Mouse (Mus musculus): ENCODE data around the gene Heatr5a. TPM values are rescaled to one million over a fixed set of nuclear protein-coding genes. Genes with fewer than 3 reads are reported as not detected.

The Heatr5a gene
- polyA plus RNA-seq, 1 experiment from 2014 or later: 5.2 TPM

DNA sequence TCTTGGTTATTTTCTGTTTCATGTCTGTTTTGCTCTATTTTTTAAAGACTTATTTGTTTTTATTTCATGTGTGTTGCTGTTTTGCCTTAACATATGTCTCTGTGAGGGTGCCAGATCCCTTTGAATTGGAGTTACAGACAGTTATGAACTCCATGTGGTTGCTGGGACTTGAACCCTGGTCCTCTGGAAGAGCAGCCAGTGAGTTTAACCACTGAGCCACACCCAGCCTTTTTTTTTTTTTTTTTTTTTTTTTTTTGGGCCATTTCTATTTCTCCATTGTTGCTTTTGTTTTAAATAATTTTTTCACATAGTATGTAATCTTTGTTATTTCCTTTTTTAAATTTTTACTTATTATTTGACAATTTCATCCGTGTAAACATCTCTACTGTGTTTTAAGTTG, 131.3 kb downstream of the Heatr5a start:
- Histone ChIP-seq H3K4me3 (ENCODE audit: low read depth, low read length) (no peak overlapping the region), H3K27ac (ENCODE audit: low read length) (peak overlapping the region; percentile 37; the same call in 1 of the 2 replicates), H3K27me3 (ENCODE audit: control insufficient read depth, insufficient read depth, low read depth, low read length) (no peaks in the 10 kb centered on the region), H3K4me2 (ENCODE audit: low read depth, low read length) (no peak overlapping the region), H3K4me1 (ENCODE audit: control insufficient read depth, low read depth, low read length) (peaks cover 35% of the 10 kb centered on the region), H3K9me3 (replicated peaks; ENCODE audit: control insufficient read depth, low read length) (no peaks in the 10 kb centered on the region), H3K9ac (ENCODE audit: low read depth, low read length) (no peak overlapping the region), H3K36me3 (ENCODE audit: control insufficient read depth, insufficient read depth) (no peaks in the 10 kb centered on the region)
- no peak for ATAC-seq (ENCODE audit: low read depth)
- 80% methylated on average over 1 of the region's 1 CpGs for WGBS (ENCODE audit: insufficient replicate concordance)

DNA sequence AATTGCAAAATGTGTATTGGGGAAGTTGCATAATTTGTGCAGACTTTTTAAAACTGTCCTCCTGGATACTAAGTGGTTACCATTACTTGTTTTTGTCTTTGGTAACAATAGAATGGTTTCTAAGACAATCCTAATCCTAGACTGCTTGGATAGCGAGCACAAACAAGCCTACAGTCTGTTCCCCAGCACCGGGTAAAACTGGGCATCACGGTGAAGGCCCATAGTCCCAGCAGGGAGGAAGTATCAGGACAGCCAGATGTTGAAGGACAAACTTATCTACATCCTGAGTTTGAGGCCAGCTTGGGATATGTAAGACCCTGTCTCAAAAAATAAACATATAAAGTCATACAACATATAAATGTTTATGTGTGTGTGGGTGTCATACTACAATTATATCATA, 135.9 kb downstream of the Heatr5a start:
- 18% methylated on average over 3 of the region's 3 CpGs for WGBS (ENCODE audit: insufficient replicate concordance)
- ATAC-seq (ENCODE audit: low read depth): no peak; the same call in 1 of the 2 replicates
- Histone ChIP-seq H3K9ac (ENCODE audit: low read depth, low read length) (no peak overlapping the region), H3K27me3 (ENCODE audit: control insufficient read depth, insufficient read depth, low read depth, low read length) (no peaks in the 10 kb centered on the region), H3K36me3 (ENCODE audit: control insufficient read depth, insufficient read depth) (no peaks in the 10 kb centered on the region), H3K9me3 (replicated peaks; ENCODE audit: control insufficient read depth, low read length) (no peaks in the 10 kb centered on the region), H3K4me3 (ENCODE audit: low read depth, low read length) (no peak overlapping the region), H3K4me2 (ENCODE audit: low read depth, low read length) (no peak overlapping the region), H3K4me1 (ENCODE audit: control insufficient read depth, low read depth, low read length) (peaks cover 15% of the 10 kb centered on the region), H3K27ac (ENCODE audit: low read length) (no peak overlapping the region; the same call in 1 of the 2 replicates)

DNA sequence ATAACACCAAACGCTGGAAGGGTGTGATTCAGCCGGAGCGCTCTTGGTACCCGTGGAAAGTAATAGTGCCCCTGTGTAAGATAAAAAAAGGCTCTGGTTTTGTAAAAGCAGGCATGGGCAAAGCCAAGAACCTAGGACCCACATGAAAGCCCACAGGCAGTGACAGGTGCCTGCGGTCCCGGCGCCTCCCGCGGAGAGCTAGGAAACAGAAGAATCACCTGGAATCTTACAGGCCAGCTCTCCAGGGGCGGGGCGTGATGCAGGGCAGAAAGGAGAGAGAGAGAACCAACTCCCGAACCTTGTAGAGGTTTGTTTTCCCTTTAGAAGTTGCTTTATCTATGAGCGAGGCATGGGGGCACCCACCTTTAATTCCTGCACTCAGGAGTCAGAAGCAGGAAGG, 139.2 kb downstream of the Heatr5a start:
- Histone ChIP-seq H3K4me3 (ENCODE audit: low read depth, low read length) (no peak overlapping the region; the same call in 1 of the 2 replicates), H3K9ac (ENCODE audit: low read depth, low read length) (no peak overlapping the region), H3K27me3 (ENCODE audit: control insufficient read depth, insufficient read depth, low read depth, low read length) (no peaks in the 10 kb centered on the region), H3K36me3 (ENCODE audit: control insufficient read depth, insufficient read depth) (peaks cover 3% of the 10 kb centered on the region; the same call in 1 of the 2 replicates), H3K27ac (ENCODE audit: low read length) (peak overlapping the region; percentile 100; the same call in 1 of the 2 replicates), H3K9me3 (replicated peaks; ENCODE audit: control insufficient read depth, low read length) (no peaks in the 10 kb centered on the region), H3K4me2 (ENCODE audit: low read depth, low read length) (peak overlapping the region; percentile 80), H3K4me1 (ENCODE audit: control insufficient read depth, low read depth, low read length) (peaks cover 22% of the 10 kb centered on the region)
- ATAC-seq (ENCODE audit: low read depth): no peak
- 79% methylated on average over 13 of the region's 13 CpGs for WGBS (ENCODE audit: insufficient replicate concordance)

DNA sequence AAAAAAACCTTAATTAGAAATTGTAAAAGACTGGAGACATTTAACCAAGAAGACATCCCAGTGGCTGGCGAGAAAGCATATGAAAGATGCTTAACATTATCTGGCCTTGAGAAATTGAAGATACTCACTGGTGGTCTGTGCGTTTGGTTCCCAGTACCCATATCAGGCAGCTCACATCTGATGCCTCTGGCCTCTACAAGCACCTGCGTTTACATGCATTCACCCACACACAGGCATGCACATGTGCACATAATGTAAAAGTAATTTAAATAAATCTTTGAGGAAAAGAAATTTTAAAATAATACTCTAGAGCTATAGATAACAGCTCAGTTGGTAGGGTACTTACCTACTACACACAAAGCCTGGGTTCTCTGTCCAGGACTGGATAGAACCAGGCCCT, 139.8 kb downstream of the Heatr5a start:
- peak overlapping the region; percentile 80 for H3K4me2 ChIP-seq (ENCODE audit: low read depth, low read length)
- WGBS (ENCODE audit: insufficient replicate concordance): 38% methylated on average over 3 of the region's 3 CpGs
- no peak for ATAC-seq (ENCODE audit: low read depth)
- peak overlapping the region; percentile 95 for H3K4me3 ChIP-seq (ENCODE audit: low read depth, low read length)
- H3K4me1 ChIP-seq (ENCODE audit: control insufficient read depth, low read depth, low read length): peaks cover 22% of the 10 kb centered on the region
- no peaks in the 10 kb centered on the region for H3K27me3 ChIP-seq (ENCODE audit: control insufficient read depth, insufficient read depth, low read depth, low read length)
- H3K9me3 ChIP-seq (replicated peaks; ENCODE audit: control insufficient read depth, low read length): no peaks in the 10 kb centered on the region
- H3K27ac ChIP-seq (ENCODE audit: low read length): peak overlapping the region; percentile 100
- peaks cover 3% of the 10 kb centered on the region; the same call in 1 of the 2 replicates for H3K36me3 ChIP-seq (ENCODE audit: control insufficient read depth, insufficient read depth)
- peak overlapping the region; percentile 100 for H3K9ac ChIP-seq (ENCODE audit: low read depth, low read length)

DNA sequence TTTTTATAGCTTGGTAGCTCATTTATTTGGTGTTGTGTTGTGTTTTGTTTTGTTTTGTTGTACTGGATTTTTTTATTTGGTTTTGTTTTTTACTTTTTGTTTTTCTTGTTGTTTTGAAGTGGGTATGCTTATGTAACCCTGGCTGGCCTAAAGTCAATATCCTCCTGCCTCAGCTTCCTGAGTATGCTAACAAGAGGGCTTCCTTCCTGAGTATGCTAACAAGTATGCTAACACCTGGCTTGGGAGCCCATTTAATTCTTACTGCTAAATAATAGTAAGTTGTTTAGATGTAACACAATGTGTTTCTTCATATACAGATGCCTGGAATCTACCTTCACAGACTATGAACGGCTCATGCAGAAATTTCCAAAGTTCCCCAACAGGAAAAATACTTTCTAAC, 140.4 kb downstream of the Heatr5a start:
- 70% methylated on average over 1 of the region's 1 CpGs for WGBS (ENCODE audit: insufficient replicate concordance)
- H3K27ac ChIP-seq (ENCODE audit: low read length): peak overlapping the region; percentile 100
- no peak for ATAC-seq (ENCODE audit: low read depth)
- H3K27me3 ChIP-seq (ENCODE audit: control insufficient read depth, insufficient read depth, low read depth, low read length): no peaks in the 10 kb centered on the region
- H3K4me3 ChIP-seq (ENCODE audit: low read depth, low read length): peak overlapping the region; percentile 95
- H3K36me3 ChIP-seq (ENCODE audit: control insufficient read depth, insufficient read depth): peaks cover 6% of the 10 kb centered on the region
- H3K4me2 ChIP-seq (ENCODE audit: low read depth, low read length): peak overlapping the region; percentile 80
- peaks cover 25% of the 10 kb centered on the region for H3K4me1 ChIP-seq (ENCODE audit: control insufficient read depth, low read depth, low read length)
- H3K9ac ChIP-seq (ENCODE audit: low read depth, low read length): peak overlapping the region; percentile 100
- H3K9me3 ChIP-seq (replicated peaks; ENCODE audit: control insufficient read depth, low read length): no peaks in the 10 kb centered on the region

DNA sequence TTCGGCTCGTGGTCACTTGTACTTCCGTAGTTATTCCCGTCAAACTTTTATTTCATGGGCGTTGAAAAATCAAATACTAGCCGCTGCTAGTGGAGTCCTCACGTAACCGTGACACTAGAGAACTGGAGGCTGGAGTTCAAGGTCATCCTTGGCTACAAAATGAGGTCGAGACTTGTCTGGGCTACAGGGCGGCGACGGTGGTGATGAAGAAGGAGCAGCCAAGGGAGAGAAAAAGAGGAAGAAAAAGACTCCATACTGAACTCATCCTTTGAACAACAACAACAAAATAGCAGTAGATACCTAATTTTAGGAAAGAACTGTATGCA, 141.1 kb downstream of the Heatr5a start:
- H3K9ac ChIP-seq (ENCODE audit: low read depth, low read length): peak overlapping the region; percentile 100
- H3K27me3 ChIP-seq (ENCODE audit: control insufficient read depth, insufficient read depth, low read depth, low read length): no peaks in the 10 kb centered on the region
- H3K9me3 ChIP-seq (replicated peaks; ENCODE audit: control insufficient read depth, low read length): no peaks in the 10 kb centered on the region
- peaks cover 25% of the 10 kb centered on the region for H3K4me1 ChIP-seq (ENCODE audit: control insufficient read depth, low read depth, low read length)
- peak overlapping the region; percentile 80 for H3K4me2 ChIP-seq (ENCODE audit: low read depth, low read length)
- peaks cover 10% of the 10 kb centered on the region for H3K36me3 ChIP-seq (ENCODE audit: control insufficient read depth, insufficient read depth)
- H3K27ac ChIP-seq (ENCODE audit: low read length): peak overlapping the region; percentile 100
- WGBS (ENCODE audit: insufficient replicate concordance): 0% methylated on average over 12 of the region's 12 CpGs
- peak overlapping the region; percentile 95 for H3K4me3 ChIP-seq (ENCODE audit: low read depth, low read length)
- ATAC-seq (ENCODE audit: low read depth): peak; percentile 8; the same call in 1 of the 2 replicates

DNA sequence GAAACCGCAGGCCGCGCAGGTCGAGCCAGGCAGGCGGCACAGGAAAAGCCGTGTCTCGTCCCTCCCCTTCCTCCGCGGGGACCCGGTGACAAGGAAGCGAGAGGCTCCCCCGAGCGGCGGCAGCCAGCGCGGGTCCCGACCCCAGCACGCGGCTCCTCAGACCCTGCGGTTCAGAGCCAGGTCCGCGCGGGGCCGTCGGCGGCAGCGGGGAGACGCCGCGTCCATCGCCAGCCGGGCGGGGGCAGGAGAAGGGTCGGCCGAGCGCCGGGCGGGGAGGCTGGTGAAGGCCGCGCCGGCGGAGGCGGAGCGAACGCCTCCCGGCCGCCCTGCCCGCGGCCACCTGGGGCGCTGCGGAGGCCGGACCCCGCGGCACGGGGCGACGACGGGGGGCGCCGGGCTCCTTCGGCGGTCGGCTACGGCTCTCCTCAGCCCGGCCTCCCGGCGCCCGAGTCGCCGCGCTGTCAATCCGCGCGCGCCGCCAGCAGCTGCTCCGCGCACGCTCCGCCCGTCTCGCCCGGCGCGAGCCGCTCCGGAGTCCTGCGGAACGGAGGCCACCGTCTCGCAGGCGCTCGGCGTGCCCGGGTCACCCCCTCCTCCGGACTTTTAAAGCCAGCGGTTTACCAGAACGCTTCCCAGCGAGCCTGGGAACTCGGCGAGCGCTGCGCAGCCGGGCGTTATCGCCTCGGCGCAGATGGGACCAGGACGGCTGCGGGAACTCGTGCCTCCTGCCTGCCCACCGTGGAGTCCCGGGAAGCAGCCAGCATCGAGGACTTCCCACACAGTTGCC, 141.6 kb downstream of the Heatr5a start, which contains the start of gene Hectd1:
TSS of gene Hectd1 (minus strand) at position 247 of the 787 bp plus-strand sequence.
- H3K9me3 ChIP-seq (replicated peaks; ENCODE audit: control insufficient read depth, low read length): no peaks in the 10 kb centered on the region
- peaks cover 15% of the 10 kb centered on the region for H3K36me3 ChIP-seq (ENCODE audit: control insufficient read depth, insufficient read depth)
- H3K9ac ChIP-seq (ENCODE audit: low read depth, low read length): peak within 1 kb of the TSS; percentile 100
- peak within 1 kb of the TSS; percentile 80 for H3K4me2 ChIP-seq (ENCODE audit: low read depth, low read length)
- peak; percentile 87 for ATAC-seq (ENCODE audit: low read depth)
- H3K4me3 ChIP-seq (ENCODE audit: low read depth, low read length): peak within 1 kb of the TSS; percentile 95
- H3K27ac ChIP-seq (ENCODE audit: low read length): peak within 1 kb of the TSS; percentile 100
- no peaks in the 10 kb centered on the region for H3K27me3 ChIP-seq (ENCODE audit: control insufficient read depth, insufficient read depth, low read depth, low read length)
- WGBS (ENCODE audit: insufficient replicate concordance): under 1% methylated on average over 103 of the region's 114 CpGs
- peaks cover 25% of the 10 kb centered on the region for H3K4me1 ChIP-seq (ENCODE audit: control insufficient read depth, low read depth, low read length)

DNA sequence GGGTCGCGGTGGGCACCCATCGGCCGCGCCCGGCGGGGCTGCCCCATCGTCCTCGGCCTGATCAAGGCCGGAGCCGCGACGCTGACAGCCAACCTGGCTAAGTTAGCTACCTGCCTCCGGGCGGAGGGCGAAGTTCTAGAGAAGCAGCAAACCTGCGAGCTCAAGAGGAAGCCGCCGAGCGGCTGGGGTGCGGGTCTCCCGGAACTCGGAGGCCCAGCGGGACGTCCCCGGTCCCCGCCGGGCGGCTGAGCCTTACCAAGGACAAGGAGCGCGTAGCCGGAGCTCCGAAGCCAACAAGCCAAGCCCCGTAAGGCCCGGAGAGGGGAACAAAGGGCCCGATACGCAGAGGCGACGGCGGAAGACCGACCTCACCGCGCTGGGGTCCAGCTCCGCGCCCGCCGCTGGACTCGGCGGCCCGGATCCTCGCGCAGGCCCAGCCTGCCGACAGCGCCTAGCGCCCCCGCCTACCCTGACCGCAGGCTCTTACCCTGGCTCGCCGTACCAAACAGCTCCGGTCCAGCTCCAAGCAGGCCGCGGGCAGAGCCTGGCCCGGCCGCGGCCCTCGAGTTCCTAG, 142.3 kb downstream of the Heatr5a start:
- ATAC-seq (ENCODE audit: low read depth): peak; percentile 62
- 0% methylated on average over 66 of the region's 66 CpGs for WGBS (ENCODE audit: insufficient replicate concordance)
- peaks cover 25% of the 10 kb centered on the region for H3K4me1 ChIP-seq (ENCODE audit: control insufficient read depth, low read depth, low read length)
- H3K27ac ChIP-seq (ENCODE audit: low read length): peak overlapping the region; percentile 100
- peaks cover 19% of the 10 kb centered on the region for H3K36me3 ChIP-seq (ENCODE audit: control insufficient read depth, insufficient read depth)
- peak overlapping the region; percentile 95 for H3K4me3 ChIP-seq (ENCODE audit: low read depth, low read length)
- H3K27me3 ChIP-seq (ENCODE audit: control insufficient read depth, insufficient read depth, low read depth, low read length): no peaks in the 10 kb centered on the region
- H3K9me3 ChIP-seq (replicated peaks; ENCODE audit: control insufficient read depth, low read length): no peaks in the 10 kb centered on the region
- H3K4me2 ChIP-seq (ENCODE audit: low read depth, low read length): peak overlapping the region; percentile 65
- H3K9ac ChIP-seq (ENCODE audit: low read depth, low read length): peak overlapping the region; percentile 100

Measured in liver, embryonic 16.5 days (tissue).